ENCODE assay signal across 16 mouse cellular contexts in genomic region chr12:54273506-54273905, GRCm38 (mm10).
"Had no signal": no experiment of that assay in that cellular context is flagged by ENCODE, and none has a peak within 500 bp of the region (broad histone marks: within the 10 kb centered on the region; RNA-seq: fewer than 3 reads in every experiment).

No protein-coding gene starts in this region.

- H3K27me3 ChIP-seq: midbrain, embryonic 12.5 days; midbrain, embryonic 15.5 days; neural tube, embryonic 12.5 days; stomach, embryonic 15.5 days had no signal

- H3K9ac ChIP-seq: liver, postnatal 0 days; lung, embryonic 15.5 days; midbrain, embryonic 12.5 days; midbrain, embryonic 15.5 days; neural tube, embryonic 12.5 days; stomach, embryonic 15.5 days had no signal

- H3K4me3 ChIP-seq: lung, embryonic 15.5 days; megakaryocyte, embryonic 14.5 days; midbrain, embryonic 12.5 days; midbrain, embryonic 15.5 days; neural tube, embryonic 12.5 days; stomach, embryonic 15.5 days had no signal

- H3K9me3 ChIP-seq: lung, embryonic 15.5 days; megakaryocyte, embryonic 14.5 days; midbrain, embryonic 12.5 days; midbrain, embryonic 15.5 days; neural tube, embryonic 12.5 days; stomach, embryonic 15.5 days had no signal

- ATAC-seq: liver, postnatal 0 days; lung, postnatal 0 days; midbrain, embryonic 15.5 days had no signal

- H3K36me3 ChIP-seq: lung, embryonic 15.5 days; midbrain, embryonic 12.5 days; midbrain, embryonic 15.5 days; neural tube, embryonic 12.5 days; stomach, embryonic 15.5 days had no signal

- H3K4me1 ChIP-seq: lung, embryonic 15.5 days; megakaryocyte, embryonic 14.5 days; midbrain, embryonic 12.5 days; midbrain, embryonic 15.5 days; neural tube, embryonic 12.5 days; stomach, embryonic 15.5 days had no signal

- DNase-seq: liver, postnatal 0 days; lung, adult 2 months; lung, postnatal 14 days; lung, postnatal 36 days; right cerebral cortex, postnatal 14 days; thymus, adult 2 months; thymus, postnatal 25 days had no signal

- H3K27ac ChIP-seq: lung, embryonic 15.5 days; macrophage; midbrain, embryonic 12.5 days; midbrain, embryonic 15.5 days; neural tube, embryonic 12.5 days; stomach, embryonic 15.5 days; stomach, postnatal 0 days had no signal

- H3K4me2 ChIP-seq: lung, embryonic 15.5 days; midbrain, embryonic 12.5 days; midbrain, embryonic 15.5 days; neural tube, embryonic 12.5 days; stomach, embryonic 15.5 days had no signal
